Mouse (Mus musculus) R1 (cell line): ENCODE data around the gene Alpk1.

Experiments
- DNase-seq: peaks from one replicate; pipeline ENCODE4 v3.0.0-alpha.2; 2018; ENCODE audit warnings: low read depth, low spot score

Gene Alpk1

GRCm38 (mm10) chr3:127743614-127744365 lies 36.5 kb downstream of the Alpk1 start:
- no peak for DNase-seq

- peak; percentile 31 for DNase-seq
These were observed 38.9 kb downstream of the Alpk1 start for GRCm38 (mm10) chr3:127741473-127741872.

- no peak for DNase-seq
These were observed 42.5 kb downstream of the Alpk1 start for GRCm38 (mm10) chr3:127737876-127738275.

GRCm38 (mm10) chr3:127735395-127735794 lies 44.9 kb downstream of the Alpk1 start:
- DNase-seq, result no peak

- no peak for DNase-seq
These were observed 50.7 kb downstream of the Alpk1 start for GRCm38 (mm10) chr3:127729513-127730137.

GRCm38 (mm10) chr3:127728851-127729512 lies 51.3 kb downstream of the Alpk1 start:
- no peak for DNase-seq

- no peak for DNase-seq
These were observed 52.3 kb downstream of the Alpk1 start for GRCm38 (mm10) chr3:127728046-127728445.

- DNase-seq, result no peak
These were observed 59.4 kb downstream of the Alpk1 start for GRCm38 (mm10) chr3:127720948-127721347.

- no peak for DNase-seq
These were observed 60.3 kb downstream of the Alpk1 start for GRCm38 (mm10) chr3:127720050-127720449.

- no peak for DNase-seq
These were observed 60.7 kb downstream of the Alpk1 start for GRCm38 (mm10) chr3:127719601-127720000.

- DNase-seq, result peak; percentile 38
These were observed 63.6 kb downstream of the Alpk1 start for GRCm38 (mm10) chr3:127716759-127717158.

GRCm38 (mm10) chr3:127713112-127713511 lies 67.2 kb downstream of the Alpk1 start:
- DNase-seq, result no peak

GRCm38 (mm10) chr3:127711536-127711935 lies 68.8 kb downstream of the Alpk1 start:
- DNase-seq, result no peak

- no peak for DNase-seq
These were observed 73.2 kb downstream of the Alpk1 start for GRCm38 (mm10) chr3:127707089-127707485.

- DNase-seq, result no peak
These were observed 73.8 kb downstream of the Alpk1 start for GRCm38 (mm10) chr3:127706445-127707088.

- DNase-seq, result peak; percentile 27
These were observed 74.5 kb downstream of the Alpk1 start for GRCm38 (mm10) chr3:127705515-127706444.

GRCm38 (mm10) chr3:127705139-127705514 lies 75.2 kb downstream of the Alpk1 start:
- DNase-seq, result no peak

GRCm38 (mm10) chr3:127701196-127701825 lies 79.0 kb downstream of the Alpk1 start:
- no peak for DNase-seq

GRCm38 (mm10) chr3:127698636-127699035 lies 81.7 kb downstream of the Alpk1 start:
- DNase-seq, result peak; percentile 63

GRCm38 (mm10) chr3:127696541-127696940 lies 83.8 kb downstream of the Alpk1 start:
- DNase-seq, result no peak
